ENCODE assay signal across 12 mouse cellular contexts in the genomic region with DNA sequence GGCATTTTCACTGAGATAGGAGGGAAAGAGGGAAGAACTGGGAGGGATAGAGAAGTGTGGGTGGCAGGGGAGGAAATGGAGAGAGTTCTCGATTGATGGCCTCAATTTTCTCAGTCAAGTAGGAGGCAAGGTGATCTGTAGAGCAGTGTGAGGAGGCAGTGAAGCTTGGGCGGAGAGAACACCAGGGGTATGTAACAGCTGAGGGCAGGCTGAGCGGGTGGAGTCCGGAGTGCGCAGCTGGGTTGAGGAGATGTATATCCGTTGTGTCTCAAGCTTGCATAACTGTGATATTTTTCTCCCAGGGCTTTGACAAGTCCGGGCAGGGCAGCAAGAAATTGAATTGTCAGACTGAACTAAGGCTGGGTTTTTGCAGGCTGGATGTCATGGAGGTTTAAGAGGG.
"Had no signal": no experiment of that assay in that cellular context is flagged by ENCODE, and none has a peak within 500 bp of the region (broad histone marks: within the 10 kb centered on the region; RNA-seq: fewer than 3 reads in every experiment).

No protein-coding gene starts in this region.

- H3K27me3 ChIP-seq: liver, embryonic 12.5 days; neural tube, embryonic 13.5 days had no signal

- H3K4me3 ChIP-seq: liver, embryonic 12.5 days; neural tube, embryonic 13.5 days had no signal

- H3K36me3 ChIP-seq: liver, embryonic 12.5 days; neural tube, embryonic 13.5 days had no signal

- ATAC-seq: liver, embryonic 12.5 days; midbrain, embryonic 16.5 days had no signal

- H3K4me2 ChIP-seq: liver, embryonic 12.5 days; lung, embryonic 14.5 days; midbrain, embryonic 11.5 days; neural tube, embryonic 13.5 days had no signal

- DNase-seq: kidney, postnatal 14 days; left cerebral cortex, postnatal 4 days; lung, embryonic 14.5 days; lung, postnatal 10 days; retina, postnatal 1 day; right cerebral cortex, postnatal 4 days; spleen, adult 18-20 months; thymus, postnatal 36 days had no signal

- H3K9me3 ChIP-seq: liver, embryonic 12.5 days; neural tube, embryonic 13.5 days had no signal

- H3K27ac ChIP-seq: liver, embryonic 12.5 days; neural tube, embryonic 13.5 days had no signal

- H3K4me1 ChIP-seq: liver, embryonic 12.5 days had no signal

- H3K9ac ChIP-seq: liver, embryonic 12.5 days; lung, embryonic 14.5 days; neural tube, embryonic 13.5 days had no signal
